Comparison of ENCODE assay signal across 13 mouse cellular contexts in genomic region chr10:20382807-20383419, GRCm38 (mm10). TPM values are rescaled to one million over a fixed set of nuclear protein-coding genes. Genes with fewer than 3 reads are reported as not detected.
A peak's percentile ranks its signal among the peaks of the same experiment; 100 is the strongest.
DNase-seq lines count a peak whose midpoint lies in the region; ATAC-seq lines count a peak whose summit lies in the region.
"Had no signal": no experiment of that assay in that cellular context is flagged by ENCODE, and none has a peak within 500 bp of the region (broad histone marks: within the 10 kb centered on the region; RNA-seq: fewer than 3 reads in every experiment).

No protein-coding gene starts in this region.

- H3K9me3 ChIP-seq in forebrain, embryonic 13.5 days (replicated peaks) = no peaks in the 10 kb centered on the region
- no peaks in the 10 kb centered on the region for H3K9me3 ChIP-seq in midbrain, embryonic 12.5 days
- H3K9me3 ChIP-seq: limb, embryonic 13.5 days had no signal

- H3K27ac ChIP-seq in forebrain, embryonic 13.5 days = no peak overlapping the region
- no peak overlapping the region for H3K27ac ChIP-seq in midbrain, embryonic 12.5 days (replicated peaks)
- H3K27ac ChIP-seq: limb, embryonic 13.5 days had no signal

- H3K4me2 ChIP-seq in forebrain, embryonic 13.5 days = no peak overlapping the region
- no peak overlapping the region for H3K4me2 ChIP-seq in midbrain, embryonic 12.5 days (replicated peaks)
- H3K4me2 ChIP-seq: limb, embryonic 13.5 days had no signal

- H3K27me3 ChIP-seq in forebrain, embryonic 13.5 days = no peaks in the 10 kb centered on the region
- H3K27me3 ChIP-seq in midbrain, embryonic 12.5 days = no peaks in the 10 kb centered on the region
- H3K27me3 ChIP-seq: limb, embryonic 13.5 days had no signal

- DNase-seq in frontal cortex, postnatal 14 days (ENCODE audit: low spot score in 2 of 2) = no peak
- peak; percentile 15 for DNase-seq in 3T3-L1 (ENCODE audit: low read depth, low spot score)
- DNase-seq in right cerebral cortex, adult 18-20 months = no peak
- no peak for DNase-seq in left cerebral cortex, postnatal 4 days
- DNase-seq in urinary bladder, postnatal 25 days (ENCODE audit: low spot score) = no peak
- DNase-seq: cerebellum, postnatal 25 days; kidney, adult 18-20 months; layer of hippocampus, adult 9-11 months; thymus, adult 2 months had no signal

- WGBS in forebrain, embryonic 13.5 days = 78% methylated on average over 6 of the region's 6 CpGs
- WGBS in midbrain, embryonic 12.5 days = 74% methylated on average over 6 of the region's 6 CpGs

- no peak overlapping the region for H3K9ac ChIP-seq in forebrain, embryonic 13.5 days
- no peak overlapping the region for H3K9ac ChIP-seq in midbrain, embryonic 12.5 days (replicated peaks)
- H3K9ac ChIP-seq: limb, embryonic 13.5 days had no signal

- intact Hi-C loops in left cerebral cortex, postnatal 4 days (cut with DNase I) = no loop called here

- no peak overlapping the region for H3K4me3 ChIP-seq in forebrain, embryonic 13.5 days
- no peak overlapping the region for H3K4me3 ChIP-seq in midbrain, embryonic 12.5 days
- H3K4me3 ChIP-seq: limb, embryonic 13.5 days had no signal

- peak; percentile 86 for ATAC-seq in frontal cortex, adult (ENCODE audit: low TSS enrichment)
- peak; percentile 74 for ATAC-seq in forebrain, embryonic 13.5 days
- peak; percentile 60; the same call in 1 of the 2 replicates for ATAC-seq in midbrain, embryonic 12.5 days (ENCODE audit: low FRiP score, low read depth)

- peaks cover 15% of the 10 kb centered on the region for H3K4me1 ChIP-seq in forebrain, embryonic 13.5 days
- peaks cover 7% of the 10 kb centered on the region; the same call in 1 of the 2 replicates for H3K4me1 ChIP-seq in midbrain, embryonic 12.5 days
- H3K4me1 ChIP-seq: limb, embryonic 13.5 days had no signal

- no peaks in the 10 kb centered on the region for H3K36me3 ChIP-seq in forebrain, embryonic 13.5 days (ENCODE audit: poor library complexity, severe bottlenecking)
- H3K36me3 ChIP-seq in midbrain, embryonic 12.5 days = no peaks in the 10 kb centered on the region
- H3K36me3 ChIP-seq: limb, embryonic 13.5 days had no signal

RNA-seq across cellular contexts. Expression of gene Mtfr2, which starts 35.3 kb away (rescaled TPM):
- polyA plus RNA-seq in forebrain, embryonic 13.5 days (2015; fragmentation: Nextera tagmentation; extraction: Ambion mirVana) = 2.6 and 3.0 TPM in 2 replicates
- 1.7 TPM in 2 replicates for polyA plus RNA-seq in midbrain, embryonic 12.5 days (2016; fragmentation: Nextera tagmentation; extraction: Ambion mirVana)
- total RNA-seq in left cerebral cortex, postnatal 4 days (2021) = 1 to 10 TPM; 1.4 TPM
